Mouse (Mus musculus) adrenal gland, adult 18-20 months (tissue): Measurements from ENCODE around the gene Rgs9. TPM values are rescaled to one million over a fixed set of nuclear protein-coding genes. Genes with fewer than 3 reads are reported as not detected.

ENCODE experiments used
- DNase-seq, 2 experiments: peaks; one replicate each; pipeline ENCODE4 v3.0.0; 2021 to 2022; ENCODE audit warnings: low spot score in 2 of 2
- total RNA-seq, 2 experiments: library from RNA; stranded (reverse); gene quantifications; 1 replicate in 1 of 2; 2 replicates in 1 of 2; pipeline ENCODE4 v1.2.3; 2021

Rgs9 gene
- total RNA-seq, 2 experiments from 2014 or later, result 4.6 to 5.1 TPM

- DNase-seq, result no peak
Observed at GRCm38 (mm10) chr11:109181118-109181517, 116.8 kb downstream of the Rgs9 start.

GRCm38 (mm10) chr11:109180290-109180689, 117.6 kb downstream of the Rgs9 start:
- DNase-seq, result no peak

- peak; percentile 28 to 30 for DNase-seq
Observed at GRCm38 (mm10) chr11:109178788-109179518, 119.0 kb downstream of the Rgs9 start.

- DNase-seq, result no peak
Observed at GRCm38 (mm10) chr11:109175376-109175969, 122.5 kb downstream of the Rgs9 start.

Other genes starting within 250 kb of the Rgs9 start
- gene E030025P04Rik, start 153.8 kb downstream of the Rgs9 start, total RNA-seq, result not detected
- 10 to 100 TPM; 64.8 to 74.8 TPM for gene Gna13, start 64.7 kb upstream of the Rgs9 start, total RNA-seq
- gene 9930022D16Rik, start 115.8 kb upstream of the Rgs9 start, total RNA-seq, result not detected
- gene Amz2, start 127.8 kb upstream of the Rgs9 start, total RNA-seq, result 10 to 100 TPM; 39.7 to 40.8 TPM
- gene Arsg, start 175.2 kb upstream of the Rgs9 start, total RNA-seq, result 1 to 10 TPM; 5.6 to 6.3 TPM
- under 1 TPM; 0.63 to 0.90 TPM for gene Slc16a6, start 175.5 kb upstream of the Rgs9 start, total RNA-seq